Mouse (Mus musculus): ENCODE data around the gene Dlgap5. TPM values are rescaled to one million over a fixed set of nuclear protein-coding genes. Genes with fewer than 3 reads are reported as not detected.

Dlgap5 gene
- total and polyA plus RNA-seq, 2 experiments from 2014 or later, result 4.1 to 8.5 TPM

- Histone ChIP-seq H3K9me3 (replicated peaks; ENCODE audit: control insufficient read depth, low read length) (no peaks in the 10 kb centered on the region), H3K4me1 (ENCODE audit: control insufficient read depth, insufficient read depth) (no peaks in the 10 kb centered on the region), H3K27me3 (ENCODE audit: control insufficient read depth, insufficient read depth, low read length) (no peaks in the 10 kb centered on the region), H3K36me3 (replicated peaks; ENCODE audit: control insufficient read depth, insufficient read depth, low read length) (no peaks in the 10 kb centered on the region), H3K4me3 (ENCODE audit: low read depth, low read length) (no peak overlapping the region), H3K4me2 (ENCODE audit: low read depth, low read length) (no peak overlapping the region), H3K27ac (ENCODE audit: low read depth) (no peak overlapping the region), H3K9ac (replicated peaks; ENCODE audit: low read depth, low read length) (no peak overlapping the region)
- no peak for DNase-seq (ENCODE audit: low spot score)
- no peak for ATAC-seq (ENCODE audit: insufficient read depth, low read depth)
- TF ChIP-seq CTCF (IDR thresholded peaks at IDR 0.05; ENCODE audit: low read depth) (no peak), EP300 (IDR thresholded peaks at IDR 0.05; ENCODE audit: low read depth) (no peak)
Measured at GRCm38 (mm10) chr14:47432987-47433386, 14.8 kb upstream of the Dlgap5 start.

- Histone ChIP-seq H3K9ac (replicated peaks; ENCODE audit: low read depth, low read length) (no peak overlapping the region), H3K27ac (ENCODE audit: low read depth) (no peak overlapping the region), H3K4me2 (ENCODE audit: low read depth, low read length) (no peak overlapping the region), H3K4me1 (ENCODE audit: control insufficient read depth, insufficient read depth) (peaks cover 2% of the 10 kb centered on the region; the same call in 1 of the 2 replicates), H3K9me3 (replicated peaks; ENCODE audit: control insufficient read depth, low read length) (no peaks in the 10 kb centered on the region), H3K36me3 (replicated peaks; ENCODE audit: control insufficient read depth, insufficient read depth, low read length) (no peaks in the 10 kb centered on the region), H3K4me3 (ENCODE audit: low read depth, low read length) (no peak overlapping the region), H3K27me3 (ENCODE audit: control insufficient read depth, insufficient read depth, low read length) (no peaks in the 10 kb centered on the region)
- DNase-seq (ENCODE audit: low spot score), result no peak
- ATAC-seq (ENCODE audit: insufficient read depth, low read depth), result no peak
- TF ChIP-seq CTCF (IDR thresholded peaks at IDR 0.05; ENCODE audit: low read depth) (no peak), EP300 (IDR thresholded peaks at IDR 0.05; ENCODE audit: low read depth) (no peak)
- WGBS, result 65% methylated on average over 4 of the region's 4 CpGs
Measured at GRCm38 (mm10) chr14:47422466-47422865, 4.3 kb upstream of the Dlgap5 start.

GRCm38 (mm10) chr14:47421606-47422005, 3.4 kb upstream of the Dlgap5 start:
- ATAC-seq (ENCODE audit: insufficient read depth, low read depth) (no peak), DNase-seq (ENCODE audit: low spot score) (no peak)
- TF ChIP-seq CTCF (IDR thresholded peaks at IDR 0.05; ENCODE audit: low read depth) (no peak), EP300 (IDR thresholded peaks at IDR 0.05; ENCODE audit: low read depth) (no peak)
- H3K9ac ChIP-seq (replicated peaks; ENCODE audit: low read depth, low read length), result no peak overlapping the region
- H3K27me3 ChIP-seq (ENCODE audit: control insufficient read depth, insufficient read depth, low read length), result no peaks in the 10 kb centered on the region
- H3K27ac ChIP-seq (ENCODE audit: low read depth), result no peak overlapping the region
- H3K9me3 ChIP-seq (replicated peaks; ENCODE audit: control insufficient read depth, low read length), result no peaks in the 10 kb centered on the region
- H3K4me2 ChIP-seq (ENCODE audit: low read depth, low read length), result no peak overlapping the region
- H3K36me3 ChIP-seq (replicated peaks; ENCODE audit: control insufficient read depth, insufficient read depth, low read length), result no peaks in the 10 kb centered on the region
- H3K4me1 ChIP-seq (ENCODE audit: control insufficient read depth, insufficient read depth), result peaks cover 6% of the 10 kb centered on the region; the same call in 1 of the 2 replicates
- 51% methylated on average over 2 of the region's 2 CpGs for WGBS
- H3K4me3 ChIP-seq (ENCODE audit: low read depth, low read length), result no peak overlapping the region

GRCm38 (mm10) chr14:47419723-47420276, 1.6 kb upstream of the Dlgap5 start:
- ATAC-seq (ENCODE audit: insufficient read depth, low read depth), result no peak
- WGBS, result 92% methylated on average over 24 of the region's 24 CpGs

DNA sequence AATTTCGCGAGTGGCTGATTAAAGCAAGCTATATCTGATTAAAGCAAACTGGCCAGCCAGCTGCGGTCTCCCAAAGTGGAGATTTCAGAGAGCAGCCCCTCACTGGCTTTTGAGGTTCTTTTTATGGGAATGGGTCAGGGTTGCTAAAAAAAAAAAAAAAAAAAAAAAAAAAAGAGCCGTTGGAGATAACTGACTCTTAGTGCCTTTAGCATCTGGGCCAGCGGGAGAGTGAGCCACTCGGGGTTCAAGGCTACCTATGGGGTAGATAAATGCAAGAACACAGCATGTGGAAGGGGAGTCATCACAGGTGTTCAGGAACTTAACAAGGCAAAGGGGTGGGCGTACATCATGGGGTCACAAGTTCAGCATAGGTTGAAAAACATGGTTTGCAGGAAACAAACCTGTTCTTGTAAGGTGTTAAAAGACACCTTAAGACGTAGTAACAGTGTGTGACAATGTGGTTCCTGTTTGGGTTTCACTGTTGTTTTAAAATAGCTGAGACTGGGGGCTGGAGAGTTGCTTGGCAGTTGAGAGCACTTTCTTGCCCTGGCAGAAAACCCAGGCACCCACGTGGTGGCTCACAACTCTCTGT, 923 bp upstream of the Dlgap5 start:
- TF ChIP-seq EP300 (IDR thresholded peaks at IDR 0.05; ENCODE audit: low read depth) (no peak), CTCF (IDR thresholded peaks at IDR 0.05; ENCODE audit: low read depth) (no peak)
- H3K4me1 ChIP-seq (ENCODE audit: control insufficient read depth, insufficient read depth), result peaks cover 6% of the 10 kb centered on the region; the same call in 1 of the 2 replicates
- WGBS, result 76% methylated on average over 9 of the region's 9 CpGs
- ATAC-seq (ENCODE audit: insufficient read depth, low read depth) (no peak), DNase-seq (ENCODE audit: low spot score) (no peak)
- no peak overlapping the region for H3K27ac ChIP-seq (ENCODE audit: low read depth)
- H3K9ac ChIP-seq (replicated peaks; ENCODE audit: low read depth, low read length), result no peak overlapping the region
- H3K27me3 ChIP-seq (ENCODE audit: control insufficient read depth, insufficient read depth, low read length), result no peaks in the 10 kb centered on the region
- H3K4me2 ChIP-seq (ENCODE audit: low read depth, low read length), result no peak overlapping the region
- no peaks in the 10 kb centered on the region for H3K9me3 ChIP-seq (replicated peaks; ENCODE audit: control insufficient read depth, low read length)
- H3K36me3 ChIP-seq (replicated peaks; ENCODE audit: control insufficient read depth, insufficient read depth, low read length), result peaks cover 23% of the 10 kb centered on the region
- no peak overlapping the region for H3K4me3 ChIP-seq (ENCODE audit: low read depth, low read length)

More at GRCm38 (mm10) chr14:47419723-47420276, 1.6 kb upstream of the Dlgap5 start:
- no peak overlapping the region for H3K27ac ChIP-seq (ENCODE audit: low read depth)
- H3K9ac ChIP-seq (replicated peaks; ENCODE audit: low read depth, low read length), result no peak overlapping the region
- H3K9me3 ChIP-seq (replicated peaks; ENCODE audit: control insufficient read depth, low read length), result no peaks in the 10 kb centered on the region
- TF ChIP-seq CTCF (IDR thresholded peaks at IDR 0.05; ENCODE audit: low read depth) (no peak), EP300 (IDR thresholded peaks at IDR 0.05; ENCODE audit: low read depth) (no peak)
- no peak overlapping the region for H3K4me3 ChIP-seq (ENCODE audit: low read depth, low read length)
- peaks cover 6% of the 10 kb centered on the region; the same call in 1 of the 2 replicates for H3K4me1 ChIP-seq (ENCODE audit: control insufficient read depth, insufficient read depth)
- no peaks in the 10 kb centered on the region for H3K27me3 ChIP-seq (ENCODE audit: control insufficient read depth, insufficient read depth, low read length)
- DNase-seq (ENCODE audit: low spot score), result no peak
- H3K36me3 ChIP-seq (replicated peaks; ENCODE audit: control insufficient read depth, insufficient read depth, low read length), result peaks cover 16% of the 10 kb centered on the region
- no peak overlapping the region for H3K4me2 ChIP-seq (ENCODE audit: low read depth, low read length)

GRCm38 (mm10) chr14:47418666-47418991, 422 bp upstream of the Dlgap5 start:
- WGBS, result 37% methylated on average over 5 of the region's 5 CpGs
- Histone ChIP-seq H3K27me3 (ENCODE audit: control insufficient read depth, insufficient read depth, low read length) (no peaks in the 10 kb centered on the region), H3K36me3 (replicated peaks; ENCODE audit: control insufficient read depth, insufficient read depth, low read length) (peaks cover 28% of the 10 kb centered on the region), H3K9ac (replicated peaks; ENCODE audit: low read depth, low read length) (0 out of 2 replicates have a peak overlapping the region, but pooled peaks have one; percentile 33), H3K9me3 (replicated peaks; ENCODE audit: control insufficient read depth, low read length) (no peaks in the 10 kb centered on the region), H3K4me3 (ENCODE audit: low read depth, low read length) (peak overlapping the region; percentile 66), H3K4me1 (ENCODE audit: control insufficient read depth, insufficient read depth) (peaks cover 6% of the 10 kb centered on the region; the same call in 1 of the 2 replicates), H3K27ac (ENCODE audit: low read depth) (no peak overlapping the region), H3K4me2 (ENCODE audit: low read depth, low read length) (peak overlapping the region; percentile 76)
- ATAC-seq (ENCODE audit: insufficient read depth, low read depth) (no peak), DNase-seq (ENCODE audit: low spot score) (peak; percentile 9)
- no peak for TF ChIP-seq CTCF (IDR thresholded peaks at IDR 0.05; ENCODE audit: low read depth)
- TF ChIP-seq EP300 (IDR thresholded peaks at IDR 0.05; ENCODE audit: low read depth), result no peak
